Mouse (Mus musculus) heart, embryonic 10.5 days (tissue): ENCODE data around the gene Gm20481. TPM values are rescaled to one million over a fixed set of nuclear protein-coding genes. Genes with fewer than 3 reads are reported as not detected.
A peak's percentile ranks its signal among the peaks of the same experiment; 100 is the strongest.
"Not testable (repeated sequence)": the region's sequence is repeated elsewhere in the genome, so short reads cannot be mapped to it uniquely, and the experiment has no call there.

ENCODE experiments used
- DNase-seq: peaks from one replicate; pipeline ENCODE4 v3.0.0-alpha.2; 2017; ENCODE audit warnings: low spot score
- H3K27ac ChIP-seq: fragments of 300-500 bp; sonication (generic); 2 replicates; pipeline ENCODE4 v1.5.1; 2016; ENCODE audit warnings: mild to moderate bottlenecking
- H3K27me3 ChIP-seq: fragments of 300-500 bp; sonication (generic); 2 replicates; pipeline ENCODE4 v1.6.1; 2016; ENCODE audit warnings: mild to moderate bottlenecking; ENCODE audit not compliant: poor library complexity, insufficient read depth, severe bottlenecking
- H3K36me3 ChIP-seq: fragments of 300-500 bp; sonication (generic); 2 replicates; pipeline ENCODE4 v1.6.1; 2016; ENCODE audit warnings: mild to moderate bottlenecking, moderate library complexity
- H3K4me1 ChIP-seq: fragments of 300-500 bp; sonication (generic); 2 replicates; pipeline ENCODE4 v1.6.1; 2016; ENCODE audit warnings: mild to moderate bottlenecking
- H3K4me3 ChIP-seq: fragments of 300-500 bp; sonication (generic); 2 replicates; pipeline ENCODE4 v1.5.1; 2016; ENCODE audit warnings: mild to moderate bottlenecking, moderate library complexity
- H3K9me3 ChIP-seq: fragments of 300-500 bp; sonication (generic); 2 replicates; pipeline ENCODE4 v1.6.1; 2016; ENCODE audit warnings: mild to moderate bottlenecking, moderate library complexity
- WGBS: fragments of 180-500 bp; shearing (Covaris S2); methylation state at CpG from one replicate; pipeline ENCODE4 v1.1.7; 2016; 5-methylcytosine and 5-hydroxymethylcytosine counted together
- polyA plus RNA-seq: library from polyadenylated mRNA; unstranded; fragments of >200 nt; fragmentation: Nextera tagmentation; extraction: Ambion mirVana; gene quantifications from 2 replicates; pipeline ENCODE4 v1.2.1, GENCODE M21; 2016

Gm20481 gene
- polyA plus RNA-seq, 1 experiment from 2014 or later, result not detected

DNA sequence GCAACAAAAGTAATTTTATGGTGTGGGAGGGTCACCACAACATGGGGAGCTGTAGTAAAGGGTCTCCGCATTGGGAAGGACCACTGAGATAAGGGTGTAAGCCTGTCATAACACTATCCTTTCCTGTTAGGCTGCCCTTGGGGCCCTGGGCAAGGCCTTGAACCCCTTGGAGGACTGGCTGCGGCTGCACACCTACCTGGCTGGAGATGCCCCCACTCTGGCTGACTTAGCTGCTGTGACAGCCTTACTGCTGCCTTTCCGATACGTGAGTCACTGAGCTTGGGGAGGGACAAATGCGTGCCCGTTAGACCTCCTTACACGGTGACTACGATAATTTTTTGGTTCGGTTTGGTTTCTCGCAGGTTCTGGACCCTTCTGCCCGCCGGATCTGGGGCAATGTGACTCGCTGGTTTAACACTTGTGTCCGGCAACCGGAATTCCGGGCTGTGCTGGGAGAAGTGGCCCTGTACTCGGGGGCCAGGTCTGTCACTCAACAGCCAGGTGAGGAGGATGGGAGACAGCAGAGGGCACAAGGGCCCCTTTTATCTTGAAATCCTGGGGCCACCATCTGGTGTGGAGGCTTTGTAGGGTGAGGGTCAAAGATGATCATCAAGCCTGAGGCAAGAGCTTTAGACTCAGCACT, 34.5 kb downstream of the Gm20481 start:
- whole genome bisulfite sequencing, result 94% methylated on average over 17 of the region's 17 CpGs
- DNase-seq, result no peak
- peaks cover 51% of the 10 kb centered on the region for H3K36me3 ChIP-seq
- H3K4me1 ChIP-seq, result peaks cover 39% of the 10 kb centered on the region
- no peaks in the 10 kb centered on the region for H3K27me3 ChIP-seq
- H3K27ac ChIP-seq, result no peak overlapping the region
- H3K4me3 ChIP-seq, result 0 out of 2 replicates have a peak overlapping the region, but pooled peaks have one; percentile 10
- no peaks in the 10 kb centered on the region for H3K9me3 ChIP-seq

GRCm38 (mm10) chr17:35005158-35005557, 35.4 kb downstream of the Gm20481 start:
- Histone ChIP-seq H3K36me3 (peaks cover 60% of the 10 kb centered on the region), H3K27ac (no peak overlapping the region), H3K27me3 (no peaks in the 10 kb centered on the region), H3K9me3 (no peaks in the 10 kb centered on the region), H3K4me1 (peaks cover 30% of the 10 kb centered on the region), H3K4me3 (no peak overlapping the region)
- DNase-seq, result no peak
- 93% methylated on average over 10 of the region's 10 CpGs for WGBS

DNA sequence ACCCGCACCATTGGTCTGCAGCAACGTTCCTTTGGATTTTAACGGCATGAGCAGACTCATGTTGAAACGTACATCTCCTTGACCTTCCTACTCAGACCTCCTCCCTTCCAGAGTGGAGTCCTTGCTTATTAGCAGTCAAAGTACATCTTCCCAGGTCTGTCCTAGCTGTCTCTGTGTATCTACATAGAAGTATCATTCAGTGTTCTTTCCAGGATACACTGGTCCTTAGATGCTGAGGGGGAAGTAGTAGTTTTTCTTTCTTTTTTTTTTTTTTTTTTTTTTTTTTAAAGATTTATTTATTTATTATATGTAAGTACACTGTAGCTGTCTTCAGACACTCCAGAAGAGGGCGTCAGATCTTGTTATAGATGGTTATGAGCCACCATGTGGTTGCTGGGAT, 36.2 kb downstream of the Gm20481 start:
- H3K27ac ChIP-seq, DNase-seq, H3K9me3 ChIP-seq, H3K4me3 ChIP-seq, H3K27me3 ChIP-seq: not testable (repeated sequence)
- WGBS, result 90% methylated on average over 5 of the region's 5 CpGs
- peaks cover 68% of the 10 kb centered on the region for H3K36me3 ChIP-seq
- H3K4me1 ChIP-seq, result peaks cover 27% of the 10 kb centered on the region

DNA sequence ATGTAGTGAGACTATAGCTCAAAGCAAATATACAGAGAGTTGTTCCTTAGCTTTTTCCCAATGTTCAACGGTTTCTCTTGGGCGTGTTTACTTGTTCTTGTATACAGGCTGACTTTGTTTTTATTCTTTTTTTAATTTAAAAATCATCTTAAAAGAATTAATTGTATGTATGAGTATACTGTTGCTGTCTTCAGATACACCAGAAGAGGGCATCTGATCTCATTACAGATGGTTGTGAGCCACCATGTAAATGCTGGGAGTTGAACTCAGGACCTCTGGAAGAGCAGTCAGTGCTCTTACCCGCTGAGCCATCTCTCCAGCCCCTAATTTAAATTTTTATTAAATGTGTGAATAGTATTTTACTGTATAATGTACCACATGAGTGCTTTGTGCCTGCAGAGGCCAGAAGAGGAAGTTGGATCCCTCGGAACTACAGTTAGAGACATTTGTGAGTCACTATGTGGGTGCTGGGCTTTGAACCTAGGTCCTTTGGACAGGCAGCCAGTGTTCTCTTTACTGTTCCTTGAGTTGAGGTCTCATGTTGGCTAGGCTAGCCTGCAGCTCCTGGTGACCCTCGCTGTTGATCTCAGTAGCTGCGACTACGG, 37.8 kb downstream of the Gm20481 start:
- no peak overlapping the region for H3K4me3 ChIP-seq
- H3K9me3 ChIP-seq, result no peaks in the 10 kb centered on the region
- H3K4me1 ChIP-seq, result peaks cover 16% of the 10 kb centered on the region
- WGBS, result 94% methylated on average over 7 of the region's 7 CpGs
- no peaks in the 10 kb centered on the region for H3K27me3 ChIP-seq
- no peak for DNase-seq
- H3K36me3 ChIP-seq, result peaks cover 84% of the 10 kb centered on the region
- H3K27ac ChIP-seq, result no peak overlapping the region

- H3K4me1 ChIP-seq, result no peaks in the 10 kb centered on the region; the same call in 1 of the 2 replicates
- H3K36me3 ChIP-seq, result peaks cover 97% of the 10 kb centered on the region
- WGBS, result 90% methylated on average over 7 of the region's 7 CpGs
- peak overlapping the region; percentile 9; the same call in 1 of the 2 replicates for H3K4me3 ChIP-seq
- H3K9me3 ChIP-seq, result no peaks in the 10 kb centered on the region
- H3K27me3 ChIP-seq, result no peaks in the 10 kb centered on the region
- no peak for DNase-seq
- no peak overlapping the region for H3K27ac ChIP-seq
Observed at GRCm38 (mm10) chr17:35009586-35009985, 39.9 kb downstream of the Gm20481 start.

- H3K36me3 ChIP-seq, result peaks cover 99% of the 10 kb centered on the region
- H3K4me3 ChIP-seq, result no peak overlapping the region
- 89% methylated on average over 8 of the region's 8 CpGs for WGBS
- no peak for DNase-seq
- no peak overlapping the region for H3K27ac ChIP-seq
- no peaks in the 10 kb centered on the region for H3K27me3 ChIP-seq
- H3K4me1 ChIP-seq, result peaks cover 9% of the 10 kb centered on the region
- H3K9me3 ChIP-seq, result no peaks in the 10 kb centered on the region
Observed at GRCm38 (mm10) chr17:35011440-35011839, 41.7 kb downstream of the Gm20481 start.

DNA sequence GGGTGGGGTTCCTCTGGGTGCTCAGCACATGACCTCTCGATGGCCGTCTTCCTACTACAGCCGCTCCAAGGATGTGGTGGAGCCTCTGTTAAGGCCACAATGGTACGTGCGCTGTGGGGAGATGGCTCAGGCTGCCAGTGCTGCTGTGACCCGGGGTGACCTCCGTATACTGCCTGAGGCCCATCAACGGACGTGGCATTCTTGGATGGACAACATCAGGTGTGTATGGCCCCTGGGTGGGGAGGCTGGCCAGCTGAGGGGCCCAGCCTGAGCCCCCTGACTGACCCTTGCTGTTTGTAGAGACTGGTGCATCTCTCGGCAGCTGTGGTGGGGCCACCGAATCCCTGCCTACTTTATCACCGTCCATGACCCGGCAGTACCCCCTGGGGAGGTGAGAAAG, 42.7 kb downstream of the Gm20481 start:
- H3K9me3 ChIP-seq, result no peaks in the 10 kb centered on the region
- H3K27me3 ChIP-seq, result no peaks in the 10 kb centered on the region
- H3K27ac ChIP-seq, result no peak overlapping the region
- H3K4me3 ChIP-seq, result 0 out of 2 replicates have a peak overlapping the region, but pooled peaks have one; percentile 2
- H3K4me1 ChIP-seq, result peaks cover 15% of the 10 kb centered on the region
- DNase-seq, result no peak
- WGBS, result 79% methylated on average over 13 of the region's 13 CpGs
- peaks cover 99% of the 10 kb centered on the region for H3K36me3 ChIP-seq

GRCm38 (mm10) chr17:35013221-35013620, 43.5 kb downstream of the Gm20481 start:
- no peak overlapping the region for H3K27ac ChIP-seq
- H3K4me1 ChIP-seq, result peaks cover 15% of the 10 kb centered on the region
- WGBS, result 82% methylated on average over 6 of the region's 6 CpGs
- no peak for DNase-seq
- H3K9me3 ChIP-seq, result no peaks in the 10 kb centered on the region
- H3K4me3 ChIP-seq, result no peak overlapping the region
- H3K36me3 ChIP-seq, result peaks cover 91% of the 10 kb centered on the region
- no peaks in the 10 kb centered on the region for H3K27me3 ChIP-seq

GRCm38 (mm10) chr17:35015296-35015695, 45.6 kb downstream of the Gm20481 start:
- Histone ChIP-seq H3K4me1 (peaks cover 15% of the 10 kb centered on the region), H3K4me3 (0 out of 2 replicates have a peak overlapping the region, but pooled peaks have one; percentile 6), H3K27me3 (0 out of 2 replicates have a peak, but pooled peaks cover 2% of the 10 kb centered on the region), H3K36me3 (peaks cover 71% of the 10 kb centered on the region), H3K9me3 (no peaks in the 10 kb centered on the region), H3K27ac (no peak overlapping the region; the same call in 1 of the 2 replicates)
- 92% methylated on average over 16 of the region's 16 CpGs for WGBS
- DNase-seq, result no peak

DNA sequence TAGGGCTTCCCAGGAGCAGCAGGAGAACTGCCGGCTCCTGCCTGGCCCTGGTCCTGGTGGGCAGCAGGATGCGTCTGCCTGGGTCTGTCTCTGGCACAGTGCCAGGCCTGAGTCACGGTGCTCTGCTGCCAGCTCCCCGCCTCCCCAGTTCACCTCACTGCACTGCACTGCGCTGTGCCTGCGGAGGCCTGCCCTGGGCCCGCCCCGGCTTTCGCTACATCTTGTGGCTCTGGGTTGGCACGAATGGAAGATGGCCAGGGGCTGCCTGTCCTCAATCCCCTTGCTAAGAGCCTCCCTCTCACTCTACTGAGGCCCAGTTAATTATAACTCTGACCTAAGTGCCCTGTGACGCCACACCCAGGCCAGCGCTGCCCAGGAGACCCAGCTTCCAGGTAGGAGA, 46.7 kb downstream of the Gm20481 start, which contains the start of gene Vwa7:
Gene Vwa7, plus strand, starts transcription at position 204 of the 400 bp plus-strand sequence.
- Histone ChIP-seq H3K4me3 (0 out of 2 replicates have a peak within 1 kb of the TSS, but pooled peaks have one; percentile 6), H3K9me3 (no peaks in the 10 kb centered on the region), H3K4me1 (peaks cover 20% of the 10 kb centered on the region), H3K27me3 (0 out of 2 replicates have a peak, but pooled peaks cover 6% of the 10 kb centered on the region), H3K27ac (peak within 1 kb of the TSS; percentile 7; the same call in 1 of the 2 replicates), H3K36me3 (peaks cover 60% of the 10 kb centered on the region)
- no peak for DNase-seq
- WGBS, result 73% methylated on average over 12 of the region's 12 CpGs

GRCm38 (mm10) chr17:35016791-35017705, 47.3 kb downstream of the Gm20481 start:
- 80% methylated on average over 10 of the region's 10 CpGs for WGBS
- Histone ChIP-seq H3K27me3 (0 out of 2 replicates have a peak, but pooled peaks cover 6% of the 10 kb centered on the region), H3K36me3 (peaks cover 53% of the 10 kb centered on the region), H3K27ac (0 out of 2 replicates have a peak overlapping the region, but pooled peaks have one; percentile 7), H3K9me3 (no peaks in the 10 kb centered on the region), H3K4me1 (peaks cover 26% of the 10 kb centered on the region), H3K4me3 (no peak overlapping the region)
- no peak for DNase-seq

- DNase-seq, result no peak
- no peaks in the 10 kb centered on the region for H3K9me3 ChIP-seq
- 67% methylated on average over 14 of the region's 14 CpGs for WGBS
- no peak overlapping the region for H3K27ac ChIP-seq
- 0 out of 2 replicates have a peak, but pooled peaks cover 6% of the 10 kb centered on the region for H3K27me3 ChIP-seq
- no peak overlapping the region for H3K4me3 ChIP-seq
- peaks cover 47% of the 10 kb centered on the region for H3K36me3 ChIP-seq
- H3K4me1 ChIP-seq, result peaks cover 31% of the 10 kb centered on the region
Observed at GRCm38 (mm10) chr17:35017706-35018030, 48.0 kb downstream of the Gm20481 start.
